Mouse (Mus musculus): ENCODE measurements at regions not wholly inside any gene's neighbourhood (a gene's known extent, or its start where the extent isn't known, plus 50 kb on each side); places are given as distances from the start of the nearest gene placed in this dataset.
A peak's percentile ranks its signal among the peaks of the same experiment; 100 is the strongest.

GRCm38 (mm10) chr8:126654353-126654752, 60.6 kb upstream of the Irf2bp2 start:
- no peak for DNase-seq

- DNase-seq: no peak
Observed at GRCm38 (mm10) chr8:126652151-126652550, 58.4 kb upstream of the Irf2bp2 start.

- DNase-seq: peak; percentile 46
Observed at GRCm38 (mm10) chr8:126650945-126651344, 57.2 kb upstream of the Irf2bp2 start.

- no peak for DNase-seq
Observed at GRCm38 (mm10) chr8:126649305-126649704, 55.5 kb upstream of the Irf2bp2 start.

- no peak for DNase-seq
Observed at GRCm38 (mm10) chr8:126647350-126647749, 53.6 kb upstream of the Irf2bp2 start.

- no peak for DNase-seq
Observed at GRCm38 (mm10) chr8:126646604-126647311, 53.0 kb upstream of the Irf2bp2 start.

- no peak for DNase-seq
Observed at GRCm38 (mm10) chr8:126644179-126644578, 50.4 kb upstream of the Irf2bp2 start.

Data from kidney, adult 11 months (tissue).